Mouse (Mus musculus): ENCODE measurements around the gene Gm10273. TPM values are rescaled to one million over a fixed set of nuclear protein-coding genes. Genes with fewer than 3 reads are reported as not detected.

Gene Gm10273
- total and polyA plus RNA-seq, 3 experiments, result 16.6 to 132 (median 28.6) TPM

GRCm38 (mm10) chr10:59358744-59359143, 36.7 kb upstream of the Gm10273 start:
- Histone ChIP-seq H3K4me3 (ENCODE audit: control insufficient read depth in 1 of 2, insufficient read depth in 1 of 2, low read depth in 2 of 2, low read length in 2 of 2) (no peak overlapping the region), H3K9ac (ENCODE audit: control insufficient read depth, low read depth, low read length, poor library complexity, severe bottlenecking) (no peak overlapping the region), H3K4me1 (ENCODE audit: control insufficient read depth in 1 of 2, insufficient read depth in 2 of 2, low read length in 2 of 2) (no peaks in the 10 kb centered on the region), H3K27ac (ENCODE audit: control insufficient read depth, low read depth, low read length) (no peak overlapping the region), H3K27me3 (ENCODE audit: control insufficient read depth in 1 of 2, insufficient read depth in 2 of 2, low read length in 2 of 2) (no peaks in the 10 kb centered on the region), H3K9me3 (replicated peaks; ENCODE audit: insufficient read depth, low read length) (no peaks in the 10 kb centered on the region), H3K36me3 (ENCODE audit: control insufficient read depth in 1 of 2, insufficient read depth in 2 of 2, low read length in 2 of 2) (peaks cover 0 to 28% of the 10 kb centered on the region in 2 experiments; a peak in 2 of 4 replicates), H3K79me2 (ENCODE audit: control insufficient read depth, insufficient read depth, low read length, poor library complexity) (no peaks in the 10 kb centered on the region; the same call in 1 of the 2 replicates)
- DNase-seq (ENCODE audit: low read depth, low spot score), result no peak
- TF ChIP-seq ZMIZ1 (IDR thresholded peaks at IDR 0.05; ENCODE audit: low read depth, low read length) (no peak), SMC3 (IDR thresholded peaks at IDR 0.05; ENCODE audit: low read depth, low read length) (peak; percentile 67), RAD21 (IDR thresholded peaks at IDR 0.05; ENCODE audit: low read depth, low read length) (peak; percentile 69), POLR2AphosphoS5 (IDR thresholded peaks at IDR 0.05; ENCODE audit: borderline replicate concordance, low read depth, low read length) (no peak), CTCF (IDR thresholded peaks at IDR 0.05 in 2 of 3, conservative IDR thresholded peaks at IDR 0.05 in 1 of 3; ENCODE audit: control insufficient read depth in 1 of 3, insufficient read depth in 1 of 3, low read depth in 2 of 3, low read length in 3 of 3, poor library complexity in 1 of 3, severe bottlenecking in 1 of 3) (peak in 1 of 3 experiments; percentile 78; a peak in 2 of 6 replicates), USF2 (IDR thresholded peaks at IDR 0.05; ENCODE audit: borderline replicate concordance in 1 of 2, insufficient read depth in 1 of 2, low read depth in 1 of 2, low read length in 2 of 2) (no peak)

DNA sequence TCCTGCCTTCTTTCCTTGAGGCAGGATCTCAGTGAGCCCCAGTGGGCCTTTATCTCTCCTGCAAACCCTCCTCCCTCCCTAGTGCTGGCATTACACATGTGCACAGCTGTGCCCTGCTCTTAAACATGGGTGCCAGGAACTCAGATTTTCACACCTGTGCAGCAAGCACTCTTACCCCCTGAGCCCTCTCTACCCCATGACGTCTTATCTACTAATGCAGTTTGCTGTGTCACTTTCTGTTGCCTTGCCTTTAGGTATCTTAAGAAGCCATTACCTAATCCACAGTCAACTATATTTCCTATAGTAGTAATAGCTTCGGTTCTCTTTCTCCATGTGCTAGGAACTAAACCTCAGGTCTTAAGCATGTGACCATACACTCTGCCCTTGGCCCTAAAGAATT, 32.2 kb upstream of the Gm10273 start:
- Histone ChIP-seq H3K9me3 (replicated peaks; ENCODE audit: insufficient read depth, low read length) (no peaks in the 10 kb centered on the region), H3K36me3 (ENCODE audit: control insufficient read depth in 1 of 2, insufficient read depth in 2 of 2, low read length in 2 of 2) (peaks cover 0 to 24% of the 10 kb centered on the region in 2 experiments; a peak in 2 of 4 replicates), H3K27me3 (ENCODE audit: control insufficient read depth in 1 of 2, insufficient read depth in 2 of 2, low read length in 2 of 2) (no peaks in the 10 kb centered on the region), H3K9ac (ENCODE audit: control insufficient read depth, low read depth, low read length, poor library complexity, severe bottlenecking) (no peak overlapping the region), H3K79me2 (ENCODE audit: control insufficient read depth, insufficient read depth, low read length, poor library complexity) (no peaks in the 10 kb centered on the region), H3K4me1 (ENCODE audit: control insufficient read depth in 1 of 2, insufficient read depth in 2 of 2, low read length in 2 of 2) (no peaks in the 10 kb centered on the region), H3K4me3 (ENCODE audit: control insufficient read depth in 1 of 2, insufficient read depth in 1 of 2, low read depth in 2 of 2, low read length in 2 of 2) (no peak overlapping the region), H3K27ac (ENCODE audit: control insufficient read depth, low read depth, low read length) (no peak overlapping the region)
- TF ChIP-seq GATA1 (IDR thresholded peaks at IDR 0.05; ENCODE audit: low read depth, low read length) (no peak), TAL1 (IDR thresholded peaks at IDR 0.05; ENCODE audit: low read length) (no peak), MAFK (IDR thresholded peaks at IDR 0.05; ENCODE audit: borderline replicate concordance, low read depth, low read length) (no peak), EP300 (IDR thresholded peaks at IDR 0.05; ENCODE audit: low read depth in 1 of 2, low read length in 2 of 2) (peak in 1 of 2 experiments; percentile 27; a peak in 1 of 4 replicates)
- DNase-seq (ENCODE audit: low read depth, low spot score), result no peak

GRCm38 (mm10) chr10:59364551-59364950, 30.9 kb upstream of the Gm10273 start:
- H3K9ac ChIP-seq (ENCODE audit: control insufficient read depth, low read depth, low read length, poor library complexity, severe bottlenecking), result no peak overlapping the region
- no peak overlapping the region for H3K27ac ChIP-seq (ENCODE audit: control insufficient read depth, low read depth, low read length)
- H3K4me1 ChIP-seq (ENCODE audit: control insufficient read depth in 1 of 2, insufficient read depth in 2 of 2, low read length in 2 of 2), result no peaks in the 10 kb centered on the region
- H3K27me3 ChIP-seq (ENCODE audit: control insufficient read depth in 1 of 2, insufficient read depth in 2 of 2, low read length in 2 of 2), result no peaks in the 10 kb centered on the region
- peaks cover 0 to 27% of the 10 kb centered on the region in 2 experiments; a peak in 2 of 4 replicates for H3K36me3 ChIP-seq (ENCODE audit: control insufficient read depth in 1 of 2, insufficient read depth in 2 of 2, low read length in 2 of 2)
- no peak overlapping the region for H3K4me3 ChIP-seq (ENCODE audit: control insufficient read depth in 1 of 2, insufficient read depth in 1 of 2, low read depth in 2 of 2, low read length in 2 of 2)
- no peaks in the 10 kb centered on the region for H3K9me3 ChIP-seq (replicated peaks; ENCODE audit: insufficient read depth, low read length)
- no peaks in the 10 kb centered on the region for H3K79me2 ChIP-seq (ENCODE audit: control insufficient read depth, insufficient read depth, low read length, poor library complexity)
- DNase-seq (ENCODE audit: low read depth, low spot score), result no peak
- no peak for TF ChIP-seq MYC (IDR thresholded peaks at IDR 0.05; ENCODE audit: low read depth, low read length)

Data from MEL (cell line).